Mouse (Mus musculus) CH12.LX (cell line): ENCODE measurements around the gene Sycp2. TPM values are rescaled to one million over a fixed set of nuclear protein-coding genes. Genes with fewer than 3 reads are reported as not detected.

ENCODE experiments used
- DNase-seq: peaks from one replicate; pipeline ENCODE4 v3.0.0-alpha.2; 2013; ENCODE audit errors: extremely low read depth
- H3K27ac ChIP-seq: 2 replicates; pipeline ENCODE4 v1.5.1; 2012; ENCODE audit warnings: low read depth, mild to moderate bottlenecking, control low read depth, moderate library complexity; ENCODE audit not compliant: insufficient read depth
- H3K27me3 ChIP-seq: replicated peaks from 2 replicates; pipeline ENCODE3; 2012; ENCODE audit warnings: inconsistent platforms
- H3K36me3 ChIP-seq, 2 experiments: replicated peaks in 1 of 2; 2 replicates each; pipeline versions ENCODE3 to v1.6.1; 2012; ENCODE audit warnings: inconsistent platforms in 1 of 2, low read length in 1 of 2, mild to moderate bottlenecking in 1 of 2, mixed read lengths in 1 of 2, moderate library complexity in 1 of 2; ENCODE audit not compliant: control insufficient read depth in 1 of 2, insufficient read depth in 1 of 2
- H3K4me1 ChIP-seq, 2 experiments: 2 replicates each; pipeline ENCODE4 v1.6.1; 2012; ENCODE audit warnings: inconsistent platforms in 1 of 2, moderate library complexity in 1 of 2; ENCODE audit not compliant: insufficient read depth in 2 of 2, control insufficient read depth in 1 of 2
- H3K4me2 ChIP-seq: 2 replicates; pipeline ENCODE4 v1.6.1; 2012; ENCODE audit warnings: low read depth, mild to moderate bottlenecking, control low read depth; ENCODE audit not compliant: poor library complexity, insufficient read depth, severe bottlenecking
- H3K4me3 ChIP-seq, 3 experiments: fragments of 150-350 bp in 1 of 3; sonication (generic) in 1 of 3; replicated peaks in 1 of 3; 2 replicates each; pipeline versions ENCODE3 to v1.5.1; 2011 to 2012; ENCODE audit warnings: low read depth in 2 of 3, low read length in 2 of 3, mild to moderate bottlenecking in 2 of 3, moderate library complexity in 2 of 3, control low read depth in 1 of 3, improper control_type of control experiment in 1 of 3, inconsistent platforms in 1 of 3, mixed read lengths in 1 of 3; ENCODE audit not compliant: poor library complexity in 1 of 3
- H3K79me2 ChIP-seq: replicated peaks from 2 replicates; pipeline ENCODE4 v1.6.1; 2012; ENCODE audit warnings: mild to moderate bottlenecking, moderate library complexity; ENCODE audit not compliant: control insufficient read depth, poor library complexity, insufficient read depth, severe bottlenecking; ENCODE audit errors: extremely low read depth
- H3K9ac ChIP-seq: 2 replicates; pipeline ENCODE4 v1.6.1; 2012; ENCODE audit warnings: low read depth, mild to moderate bottlenecking, control low read depth, moderate library complexity; ENCODE audit not compliant: insufficient read depth
- H3K9me3 ChIP-seq: replicated peaks from 2 replicates; pipeline ENCODE3; 2012; ENCODE audit warnings: low read length, inconsistent platforms, mixed read lengths
- CHD1 ChIP-seq: IDR thresholded peaks from 2 replicates; pipeline ENCODE4 v1.6.1; 2012; ENCODE audit warnings: low read depth, low read length, improper control_type of control experiment, inconsistent platforms
- CHD2 ChIP-seq: IDR thresholded peaks from 2 replicates; pipeline ENCODE4 v1.6.1; 2011; ENCODE audit warnings: low read length, improper control_type of control experiment
- ELF1 ChIP-seq: IDR thresholded peaks from 2 replicates; pipeline ENCODE4 v1.6.1; 2014; ENCODE audit warnings: low read depth, mild to moderate bottlenecking, inconsistent platforms, low read length, improper control_type of control experiment
- ETS1 ChIP-seq: conservative IDR thresholded peaks from 2 replicates; pipeline ENCODE4 v1.6.1; 2012; ENCODE audit warnings: low read depth, mild to moderate bottlenecking, inconsistent platforms, low read length, improper control_type of control experiment, moderate library complexity
- GABPA ChIP-seq: IDR thresholded peaks from 2 replicates; pipeline ENCODE4 v1.6.1; 2012; ENCODE audit warnings: low read depth, low read length, improper control_type of control experiment, inconsistent platforms; ENCODE audit not compliant: insufficient replicate concordance
- IRF4 ChIP-seq: IDR thresholded peaks from 2 replicates; pipeline ENCODE4 v1.6.1; 2014; ENCODE audit warnings: low read depth, mild to moderate bottlenecking, inconsistent platforms, low read length, improper control_type of control experiment
- MAFK ChIP-seq: IDR thresholded peaks from 2 replicates; pipeline ENCODE4 v1.6.1; 2011; ENCODE audit warnings: low read length, improper control_type of control experiment; ENCODE audit not compliant: insufficient replicate concordance
- POLR2AphosphoS2 ChIP-seq: IDR thresholded peaks from 2 replicates; pipeline ENCODE4 v1.6.1; 2011; ENCODE audit warnings: low read depth, low read length, improper control_type of control experiment
- RAD21 ChIP-seq: IDR thresholded peaks from 2 replicates; pipeline ENCODE4 v1.6.1; 2011; ENCODE audit warnings: low read depth, mild to moderate bottlenecking, low read length, improper control_type of control experiment, moderate library complexity
- SIN3A ChIP-seq: IDR thresholded peaks from 2 replicates; pipeline ENCODE4 v1.6.1; 2012; ENCODE audit warnings: low read length, improper control_type of control experiment, inconsistent platforms
- TBP ChIP-seq: conservative IDR thresholded peaks from 2 replicates; pipeline ENCODE4 v1.6.1; 2011; ENCODE audit warnings: low read depth, low read length, improper control_type of control experiment
- TCF12 ChIP-seq: IDR thresholded peaks from 2 replicates; pipeline ENCODE4 v1.6.1; 2014; ENCODE audit warnings: low read depth, mild to moderate bottlenecking, inconsistent platforms, low read length, improper control_type of control experiment
- UBTF ChIP-seq: IDR thresholded peaks from 2 replicates; pipeline ENCODE4 v1.6.1; 2012; ENCODE audit warnings: low read depth, mild to moderate bottlenecking, inconsistent platforms, low read length, improper control_type of control experiment, moderate library complexity
- USF1 ChIP-seq: IDR thresholded peaks from 2 replicates; pipeline ENCODE4 v1.6.1; 2014; ENCODE audit warnings: low read depth, mild to moderate bottlenecking, inconsistent platforms, low read length, improper control_type of control experiment
- dilution Hi-C: fragments of 300-500 bp; cut with MboI; formaldehyde crosslinking; loops from 2 replicates; pipeline ENCODE4 v1.14.3; 2020; ENCODE audit warnings: low sequenced_read_pairs; ENCODE audit not compliant: extremely low pct_unique_long_range_greater_than_20kb, extremely low pct_ligation_motif_present
- in situ Hi-C: fragments of 300-500 bp; cut with MboI; formaldehyde crosslinking; loops from 3 replicates; pipeline ENCODE4 v1.14.3; 2019; ENCODE audit warnings: low sequenced_read_pairs, low pct_ligation_motif_present, low pct_unique_long_range_greater_than_20kb, mixed read lengths
- polyA plus RNA-seq: library from polyadenylated mRNA; unstranded; fragments of >175 nt; gene quantifications from 2 replicates; pipeline ENCODE4 v1.2.1, GENCODE M21; 2012; ENCODE audit warnings: low read depth; ENCODE audit not compliant: insufficient read length
- total RNA-seq, 2 experiments: library from RNA; depleted of rRNA; stranded (reverse); fragments of 300-350 nt in 1 of 2; fragments of >200 nt in 1 of 2; gene quantifications; 2 replicates each; pipeline ENCODE4 v1.2.3; 2012 to 2014

The Sycp2 gene
- total and polyA plus RNA-seq, 3 experiments = not detected

- no peak for TF ChIP-seq CHD1
- TF ChIP-seq ELF1 = no peak
- TF ChIP-seq SIN3A = no peak
- peaks cover 5 to 9% of the 10 kb centered on the region in 2 experiments for H3K4me1 ChIP-seq
- no peak overlapping the region for H3K27ac ChIP-seq
- DNase-seq = no peak
- no peaks in the 10 kb centered on the region for H3K79me2 ChIP-seq
- in situ Hi-C loops (no loop called here), dilution Hi-C loops (no loop called here)
- no peak overlapping the region for H3K4me3 ChIP-seq
- H3K4me2 ChIP-seq = no peak overlapping the region
- no peak overlapping the region for H3K9ac ChIP-seq
- H3K27me3 ChIP-seq = peaks cover 75% of the 10 kb centered on the region
- no peaks in the 10 kb centered on the region for H3K36me3 ChIP-seq
- no peaks in the 10 kb centered on the region for H3K9me3 ChIP-seq
These were observed 82.7 kb downstream of the Sycp2 start for GRCm38 (mm10) chr2:178324818-178325217.

DNA sequence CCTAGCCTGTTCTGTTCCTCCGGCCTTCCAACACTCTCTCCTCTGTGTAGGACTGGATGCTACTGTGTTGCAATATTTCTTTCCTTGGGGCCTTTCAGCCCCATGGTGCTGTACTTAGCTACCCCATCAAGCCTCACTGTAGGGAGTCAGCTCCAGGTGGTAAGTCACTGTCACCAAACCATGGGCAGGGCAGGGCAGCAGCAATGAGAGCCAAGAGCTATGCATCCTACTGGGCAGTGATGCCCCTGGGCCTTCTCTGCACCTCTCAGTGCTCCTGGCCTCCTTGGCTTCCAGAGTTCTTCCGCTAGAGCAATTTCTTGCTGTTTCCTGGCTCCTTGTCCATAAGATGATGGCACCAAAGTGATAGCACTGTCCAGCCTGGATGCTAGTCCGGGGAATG, 83.1 kb downstream of the Sycp2 start:
- Histone ChIP-seq H3K9ac (no peak overlapping the region), H3K4me3 (no peak overlapping the region), H3K4me2 (no peak overlapping the region), H3K9me3 (no peaks in the 10 kb centered on the region), H3K79me2 (no peaks in the 10 kb centered on the region), H3K27me3 (peaks cover 79% of the 10 kb centered on the region), H3K27ac (no peak overlapping the region), H3K36me3 (no peaks in the 10 kb centered on the region), H3K4me1 (peaks cover 5 to 9% of the 10 kb centered on the region in 2 experiments)
- in situ Hi-C loops (no loop called here), dilution Hi-C loops (no loop called here)
- no peak for TF ChIP-seq GABPA
- no peak for TF ChIP-seq ETS1
- no peak for TF ChIP-seq RAD21
- no peak for TF ChIP-seq TBP
- no peak for TF ChIP-seq TCF12
- TF ChIP-seq USF1 = no peak
- DNase-seq = no peak

- Histone ChIP-seq H3K9me3 (no peaks in the 10 kb centered on the region), H3K79me2 (no peaks in the 10 kb centered on the region), H3K4me2 (no peak overlapping the region), H3K4me1 (no peaks in the 10 kb centered on the region), H3K27ac (no peak overlapping the region), H3K4me3 (no peak overlapping the region), H3K36me3 (no peaks in the 10 kb centered on the region), H3K9ac (no peak overlapping the region), H3K27me3 (peaks cover 92% of the 10 kb centered on the region)
- dilution Hi-C loops = no loop called here
- no peak for TF ChIP-seq ETS1
- TF ChIP-seq IRF4 = no peak
- no peak for TF ChIP-seq MAFK
- no peak for TF ChIP-seq POLR2AphosphoS2
- no peak for TF ChIP-seq TBP
- TF ChIP-seq TCF12 = no peak
- TF ChIP-seq CHD2 = no peak
- no peak for TF ChIP-seq UBTF
- in situ Hi-C loops = no loop called here
- DNase-seq = no peak
These were observed 86.2 kb downstream of the Sycp2 start for GRCm38 (mm10) chr2:178321271-178321670.
